Mouse (Mus musculus): ENCODE data around the gene Zfp385b.

GRCm38 (mm10) chr2:77726798-77727197 lies 92.6 kb downstream of the Zfp385b start:
- no peak for TF ChIP-seq POLR2A (IDR thresholded peaks at IDR 0.05; ENCODE audit: borderline replicate concordance, control insufficient read depth, low read depth, low read length)
- TF ChIP-seq CTCF (IDR thresholded peaks at IDR 0.05; ENCODE audit: control insufficient read depth, insufficient read depth, low read length): no peak
